Mouse (Mus musculus) frontal cortex, adult (tissue): Measurements from ENCODE around the gene Car3.
"Not testable (repeated sequence)": the region's sequence is repeated elsewhere in the genome, so short reads cannot be mapped to it uniquely, and the experiment has no call there.

Experiments used
- ATAC-seq: cut with Nextera tagmentation; 2 replicates; pipeline ENCODE4 v1.9.2; 2017; ENCODE audit warnings: mild to moderate bottlenecking, moderate library complexity, mixed read lengths; ENCODE audit not compliant: low TSS enrichment

Car3 gene

GRCm38 (mm10) chr3:14863022-14863711, at the start of gene Car3:
TSS of gene Car3 (plus strand) at chr3:14863512.
- ATAC-seq = peak; percentile 75

- ATAC-seq = not testable (repeated sequence)
These were observed 47.9 kb upstream of the Car3 start for GRCm38 (mm10) chr3:14815396-14815795.

- ATAC-seq = no peak
These were observed 43.3 kb upstream of the Car3 start for GRCm38 (mm10) chr3:14819844-14820504.

- ATAC-seq = no peak
These were observed 34.4 kb upstream of the Car3 start for GRCm38 (mm10) chr3:14828896-14829295.

GRCm38 (mm10) chr3:14831219-14831835, 32.0 kb upstream of the Car3 start:
- no peak for ATAC-seq

GRCm38 (mm10) chr3:14832766-14833165, 30.5 kb upstream of the Car3 start:
- no peak for ATAC-seq

GRCm38 (mm10) chr3:14838936-14839335, 24.4 kb upstream of the Car3 start:
- ATAC-seq = no peak

- no peak for ATAC-seq
These were observed 23.7 kb upstream of the Car3 start for GRCm38 (mm10) chr3:14839466-14840118.

- ATAC-seq = no peak
These were observed 14.6 kb upstream of the Car3 start for GRCm38 (mm10) chr3:14848587-14849254.

- ATAC-seq = no peak
These were observed 9.3 kb upstream of the Car3 start for GRCm38 (mm10) chr3:14853966-14854365.

GRCm38 (mm10) chr3:14854446-14854845, 8.9 kb upstream of the Car3 start:
- no peak for ATAC-seq

GRCm38 (mm10) chr3:14857874-14858273, 5.4 kb upstream of the Car3 start:
- no peak for ATAC-seq

- no peak for ATAC-seq
These were observed 3.0 kb upstream of the Car3 start for GRCm38 (mm10) chr3:14860291-14860690.

GRCm38 (mm10) chr3:14861165-14861564, 2.1 kb upstream of the Car3 start:
- no peak for ATAC-seq

GRCm38 (mm10) chr3:14861787-14862186, 1.5 kb upstream of the Car3 start:
- no peak for ATAC-seq

GRCm38 (mm10) chr3:14862654-14863021, 674 bp upstream of the Car3 start:
- ATAC-seq = peak; percentile 94

- ATAC-seq = no peak
These were observed 610 bp downstream of the Car3 start for GRCm38 (mm10) chr3:14863922-14864321.

GRCm38 (mm10) chr3:14865941-14866340, 2.6 kb downstream of the Car3 start:
- no peak for ATAC-seq

GRCm38 (mm10) chr3:14869779-14870178, 6.5 kb downstream of the Car3 start:
- peak; percentile 66; the same call in 1 of the 2 replicates for ATAC-seq

GRCm38 (mm10) chr3:14870528-14870927, 7.2 kb downstream of the Car3 start:
- no peak for ATAC-seq

- ATAC-seq = no peak
These were observed 8.1 kb downstream of the Car3 start for GRCm38 (mm10) chr3:14871386-14871785.
